Mouse (Mus musculus) liver, embryonic 15.5 days (tissue): ENCODE data around the gene Maml3. TPM values are rescaled to one million over a fixed set of nuclear protein-coding genes. Genes with fewer than 3 reads are reported as not detected.

Experiments
- ATAC-seq: fragments of 200-750 bp; cut with Nextera tagmentation; 2 replicates; pipeline ENCODE4 v1.8.0; 2017; ENCODE audit warnings: moderate number of reproducible peaks, mild to moderate bottlenecking, moderate library complexity; ENCODE audit not compliant: insufficient read depth
- H3K27ac ChIP-seq: fragments of 300-500 bp; sonication (generic); replicated peaks from 2 replicates; pipeline ENCODE4 v1.5.1; 2015; ENCODE audit warnings: mild to moderate bottlenecking, inconsistent platforms
- H3K27me3 ChIP-seq: fragments of 300-500 bp; sonication (generic); 2 replicates; pipeline ENCODE4 v1.6.1; 2015; ENCODE audit warnings: mild to moderate bottlenecking, inconsistent platforms
- H3K36me3 ChIP-seq: fragments of 300-500 bp; sonication (generic); replicated peaks from 2 replicates; pipeline ENCODE4 v1.6.1; 2015; ENCODE audit warnings: moderate library complexity, mild to moderate bottlenecking, inconsistent platforms
- H3K4me1 ChIP-seq: fragments of 300-500 bp; sonication (generic); replicated peaks from 2 replicates; pipeline ENCODE4 v1.6.1; 2015; ENCODE audit warnings: inconsistent platforms
- H3K4me2 ChIP-seq: fragments of 300-500 bp; sonication (generic); 2 replicates; pipeline ENCODE4 v1.6.1; 2015; ENCODE audit warnings: moderate library complexity, mild to moderate bottlenecking, inconsistent platforms
- H3K4me3 ChIP-seq: fragments of 300-500 bp; sonication (generic); replicated peaks from 2 replicates; pipeline ENCODE4 v1.5.1; 2015; ENCODE audit warnings: mild to moderate bottlenecking, inconsistent platforms
- H3K9ac ChIP-seq: fragments of 300-500 bp; sonication (generic); 2 replicates; pipeline ENCODE4 v1.6.1; 2015; ENCODE audit warnings: moderate library complexity, mild to moderate bottlenecking, inconsistent platforms
- H3K9me3 ChIP-seq: fragments of 300-500 bp; sonication (generic); replicated peaks from 2 replicates; pipeline ENCODE4 v1.6.1; 2016; ENCODE audit warnings: inconsistent platforms
- WGBS: fragments of 180-500 bp; shearing (Covaris S2); methylation state at CpG from one replicate; pipeline ENCODE4 v1.1.7; 2015; ENCODE audit warnings: mixed read lengths; ENCODE audit not compliant: insufficient replicate concordance; 5-methylcytosine and 5-hydroxymethylcytosine counted together
- polyA plus RNA-seq: library from polyadenylated mRNA; unstranded; fragments of >200 nt; fragmentation: Nextera tagmentation; extraction: Ambion mirVana; gene quantifications from 2 replicates; pipeline ENCODE4 v1.2.1, GENCODE M21; 2015

Maml3 gene
- polyA plus RNA-seq, 1 experiment from 2014 or later: 0.73 TPM

DNA sequence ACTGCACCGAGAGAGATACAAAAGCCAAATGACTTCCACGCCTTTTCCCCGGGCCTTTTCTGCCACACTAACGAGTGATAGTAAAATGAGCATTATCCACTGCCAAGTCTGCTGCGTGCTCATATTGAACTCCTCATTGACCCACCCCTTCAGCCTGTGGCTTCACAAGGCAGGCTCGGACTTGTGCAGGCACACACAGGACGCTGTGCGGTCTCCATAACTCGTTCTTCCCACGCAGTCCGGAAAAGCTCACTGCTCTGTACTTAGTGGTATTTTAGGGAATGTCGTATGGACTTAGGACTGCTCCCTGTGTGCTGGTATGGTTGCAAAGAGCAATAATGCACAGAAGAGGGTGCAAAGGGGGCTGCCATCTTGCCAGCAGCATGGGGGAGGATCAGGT, 262.7 kb downstream of the Maml3 start:
- H3K27ac ChIP-seq: no peak overlapping the region
- H3K4me3 ChIP-seq: no peak overlapping the region
- no peak overlapping the region for H3K4me2 ChIP-seq
- H3K9ac ChIP-seq: no peak overlapping the region
- no peaks in the 10 kb centered on the region for H3K36me3 ChIP-seq
- no peaks in the 10 kb centered on the region for H3K27me3 ChIP-seq
- no peak for ATAC-seq
- 69% methylated on average over 12 of the region's 12 CpGs for WGBS
- no peaks in the 10 kb centered on the region for H3K4me1 ChIP-seq
- H3K9me3 ChIP-seq: no peaks in the 10 kb centered on the region

- H3K9me3 ChIP-seq: no peaks in the 10 kb centered on the region
- H3K4me3 ChIP-seq: no peak overlapping the region
- 67% methylated on average over 12 of the region's 12 CpGs for WGBS
- no peak for ATAC-seq
- H3K4me2 ChIP-seq: no peak overlapping the region
- no peak overlapping the region for H3K9ac ChIP-seq
- no peaks in the 10 kb centered on the region for H3K4me1 ChIP-seq
- no peaks in the 10 kb centered on the region for H3K36me3 ChIP-seq
- no peaks in the 10 kb centered on the region for H3K27me3 ChIP-seq
- no peak overlapping the region for H3K27ac ChIP-seq
Measured at GRCm38 (mm10) chr3:51841598-51841997, 263.3 kb downstream of the Maml3 start.

- WGBS: 79% methylated on average over 6 of the region's 6 CpGs
- H3K4me3 ChIP-seq: no peak overlapping the region
- H3K9ac ChIP-seq: no peak overlapping the region
- no peaks in the 10 kb centered on the region for H3K36me3 ChIP-seq
- no peak for ATAC-seq
- no peak overlapping the region for H3K4me2 ChIP-seq
- no peaks in the 10 kb centered on the region for H3K9me3 ChIP-seq
- no peak overlapping the region for H3K27ac ChIP-seq
- no peaks in the 10 kb centered on the region for H3K27me3 ChIP-seq
- H3K4me1 ChIP-seq: no peaks in the 10 kb centered on the region
Measured at GRCm38 (mm10) chr3:51841177-51841576, 263.7 kb downstream of the Maml3 start.

- H3K4me1 ChIP-seq: no peaks in the 10 kb centered on the region
- no peaks in the 10 kb centered on the region for H3K27me3 ChIP-seq
- 75% methylated on average over 13 of the region's 13 CpGs for WGBS
- no peaks in the 10 kb centered on the region for H3K9me3 ChIP-seq
- no peak for ATAC-seq
- no peak overlapping the region for H3K27ac ChIP-seq
- no peak overlapping the region for H3K9ac ChIP-seq
- H3K4me2 ChIP-seq: no peak overlapping the region
- H3K36me3 ChIP-seq: no peaks in the 10 kb centered on the region
- no peak overlapping the region for H3K4me3 ChIP-seq
Measured at GRCm38 (mm10) chr3:51840095-51840805, 264.6 kb downstream of the Maml3 start.

DNA sequence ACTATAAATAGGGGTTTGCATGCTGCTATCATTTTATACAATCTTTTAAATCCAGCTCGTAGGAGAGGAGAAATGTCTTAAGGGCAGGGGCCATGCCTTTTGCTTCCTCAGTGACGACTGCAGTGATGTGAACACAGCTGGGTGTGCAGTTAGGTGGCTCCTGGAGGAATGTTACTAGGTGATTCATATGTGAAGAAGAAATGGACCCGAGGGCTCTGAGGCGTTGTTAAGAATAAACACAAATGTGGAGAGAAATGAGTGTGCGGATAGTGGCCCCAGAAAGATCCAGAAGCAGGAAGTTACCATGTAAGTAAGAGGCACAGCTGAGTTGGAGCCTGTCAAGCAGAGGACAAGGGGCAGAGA, 265.5 kb downstream of the Maml3 start:
- no peaks in the 10 kb centered on the region for H3K4me1 ChIP-seq
- no peaks in the 10 kb centered on the region for H3K27me3 ChIP-seq
- H3K36me3 ChIP-seq: no peaks in the 10 kb centered on the region
- H3K27ac ChIP-seq: no peak overlapping the region
- H3K4me3 ChIP-seq: no peak overlapping the region
- ATAC-seq: no peak
- WGBS: 58% methylated on average over 5 of the region's 5 CpGs
- no peaks in the 10 kb centered on the region for H3K9me3 ChIP-seq
- H3K4me2 ChIP-seq: no peak overlapping the region
- no peak overlapping the region for H3K9ac ChIP-seq

- H3K27me3 ChIP-seq: no peaks in the 10 kb centered on the region
Measured at GRCm38 (mm10) chr3:51838696-51839352, 266.1 kb downstream of the Maml3 start.

DNA sequence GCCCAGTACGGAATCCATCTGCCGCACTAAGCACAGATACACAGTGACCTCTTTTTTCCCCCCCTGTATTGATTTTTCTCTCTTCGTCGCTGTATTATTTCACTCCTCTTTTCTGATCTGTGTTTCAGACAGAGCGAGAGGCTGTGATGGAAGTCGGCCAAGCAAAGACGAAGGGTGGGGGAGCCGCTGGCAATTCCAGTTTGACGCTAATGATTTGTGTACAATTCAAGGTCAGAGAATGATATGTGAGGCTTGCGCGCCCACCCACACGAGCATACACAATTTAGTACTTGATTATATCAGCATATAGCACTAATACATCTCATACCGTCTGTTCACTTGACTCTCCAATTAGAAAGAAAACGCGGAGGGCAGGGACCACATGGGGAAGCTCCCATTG, 271.9 kb downstream of the Maml3 start:
- Histone ChIP-seq H3K4me3 (no peak overlapping the region), H3K27ac (no peak overlapping the region), H3K27me3 (no peaks in the 10 kb centered on the region), H3K9me3 (no peaks in the 10 kb centered on the region), H3K9ac (no peak overlapping the region), H3K36me3 (no peaks in the 10 kb centered on the region), H3K4me1 (no peaks in the 10 kb centered on the region), H3K4me2 (no peak overlapping the region)
- 69% methylated on average over 15 of the region's 15 CpGs for WGBS
- ATAC-seq: no peak

More at GRCm38 (mm10) chr3:51838696-51839352, 266.1 kb downstream of the Maml3 start:
- Histone ChIP-seq H3K4me1 (no peaks in the 10 kb centered on the region), H3K9me3 (no peaks in the 10 kb centered on the region), H3K4me3 (no peak overlapping the region), H3K27ac (no peak overlapping the region), H3K36me3 (no peaks in the 10 kb centered on the region), H3K9ac (no peak overlapping the region), H3K4me2 (no peak overlapping the region)
- ATAC-seq: no peak
- 50% methylated on average over 5 of the region's 5 CpGs for whole genome bisulfite sequencing

DNA sequence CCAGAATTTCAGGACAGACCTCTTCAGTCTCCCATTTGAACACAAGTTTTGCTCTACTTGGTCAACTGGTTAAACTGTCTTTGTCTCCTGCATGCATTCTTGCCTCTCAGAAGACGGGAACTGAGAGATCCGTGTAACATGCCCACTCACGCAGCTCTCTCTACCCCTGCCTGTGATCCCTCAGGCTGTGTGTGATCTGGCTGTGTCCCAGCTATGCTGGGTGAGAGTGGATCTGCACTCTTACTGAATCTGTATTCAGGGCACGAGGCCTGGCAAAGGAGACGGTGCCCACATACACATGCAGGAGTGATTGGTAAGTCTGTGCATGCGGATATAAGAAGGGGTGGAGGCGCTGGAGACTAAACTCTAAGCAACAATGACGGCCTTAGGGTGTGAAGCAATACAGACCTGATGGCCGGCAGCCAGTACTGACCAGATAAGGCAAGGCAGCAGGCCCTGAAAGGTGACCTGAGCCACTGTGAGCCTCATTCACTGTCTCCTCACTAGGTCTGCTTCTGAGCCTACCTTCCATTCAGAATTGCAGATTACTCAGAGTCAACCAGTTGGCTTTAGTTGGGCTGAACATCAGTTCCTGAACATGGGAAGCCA, 274.0 kb downstream of the Maml3 start:
- no peak overlapping the region for H3K4me2 ChIP-seq
- WGBS: 73% methylated on average over 9 of the region's 9 CpGs
- H3K9me3 ChIP-seq: no peaks in the 10 kb centered on the region
- no peak overlapping the region for H3K9ac ChIP-seq
- H3K27ac ChIP-seq: no peak overlapping the region
- H3K4me1 ChIP-seq: no peaks in the 10 kb centered on the region
- H3K4me3 ChIP-seq: no peak overlapping the region
- no peaks in the 10 kb centered on the region for H3K36me3 ChIP-seq
- H3K27me3 ChIP-seq: no peaks in the 10 kb centered on the region
- ATAC-seq: no peak

- WGBS: 72% methylated on average over 10 of the region's 10 CpGs
- Histone ChIP-seq H3K4me3 (no peak overlapping the region), H3K27ac (no peak overlapping the region), H3K36me3 (no peaks in the 10 kb centered on the region), H3K27me3 (no peaks in the 10 kb centered on the region), H3K4me2 (no peak overlapping the region), H3K9ac (no peak overlapping the region), H3K4me1 (no peaks in the 10 kb centered on the region), H3K9me3 (no peaks in the 10 kb centered on the region)
- no peak for ATAC-seq
Measured at GRCm38 (mm10) chr3:51825530-51825929, 279.3 kb downstream of the Maml3 start.

DNA sequence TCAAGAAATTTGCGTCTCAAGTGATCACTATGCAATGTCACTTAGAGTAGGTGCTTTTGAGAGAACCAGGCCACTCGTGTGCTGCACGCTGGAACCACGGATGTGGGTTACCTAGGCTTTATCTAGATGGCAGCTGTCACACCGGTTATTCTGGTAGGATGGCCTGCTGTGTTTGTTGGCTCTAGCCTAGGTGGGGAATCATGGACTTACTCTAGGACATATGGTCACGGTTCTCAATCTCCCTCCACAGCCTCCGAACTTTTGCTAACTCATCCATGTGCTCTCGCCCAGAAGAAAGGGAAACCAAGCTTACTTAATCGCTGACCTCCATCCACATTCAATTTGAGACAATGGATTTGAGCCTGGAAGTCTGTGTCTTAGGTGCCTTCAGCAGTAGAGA, 280.4 kb downstream of the Maml3 start:
- no peaks in the 10 kb centered on the region for H3K36me3 ChIP-seq
- no peak overlapping the region for H3K4me2 ChIP-seq
- H3K9me3 ChIP-seq: no peaks in the 10 kb centered on the region
- 73% methylated on average over 9 of the region's 9 CpGs for WGBS
- no peak overlapping the region for H3K4me3 ChIP-seq
- no peaks in the 10 kb centered on the region for H3K27me3 ChIP-seq
- no peaks in the 10 kb centered on the region for H3K4me1 ChIP-seq
- ATAC-seq: no peak
- H3K9ac ChIP-seq: no peak overlapping the region
- no peak overlapping the region for H3K27ac ChIP-seq

- Histone ChIP-seq H3K27ac (no peak overlapping the region), H3K27me3 (no peaks in the 10 kb centered on the region), H3K4me1 (no peaks in the 10 kb centered on the region), H3K4me3 (no peak overlapping the region), H3K9me3 (no peaks in the 10 kb centered on the region), H3K4me2 (no peak overlapping the region), H3K36me3 (no peaks in the 10 kb centered on the region), H3K9ac (no peak overlapping the region)
- no peak for ATAC-seq
- 68% methylated on average over 10 of the region's 10 CpGs for WGBS
Measured at GRCm38 (mm10) chr3:51821551-51821950, 283.3 kb downstream of the Maml3 start.
